16 mouse cellular contexts compared by ENCODE assay signal in genomic region chr5:128603693-128604092, GRCm38 (mm10). TPM values are rescaled to one million over a fixed set of nuclear protein-coding genes. Genes with fewer than 3 reads are reported as not detected.
DNase-seq lines count a peak whose midpoint lies in the region; ATAC-seq and TF ChIP-seq lines count a peak whose summit lies in the region.
"Had no signal": no experiment of that assay in that cellular context is flagged by ENCODE, and none has a peak within 500 bp of the region (broad histone marks: within the 10 kb centered on the region; RNA-seq: fewer than 3 reads in every experiment).

No protein-coding gene starts in this region.

- H3K4me1 ChIP-seq in neural tube, embryonic 11.5 days (ENCODE audit: control insufficient read depth, insufficient read depth, low read length): peaks cover 24% of the 10 kb centered on the region
- peaks cover 61% of the 10 kb centered on the region for H3K4me1 ChIP-seq in hindbrain, embryonic 13.5 days (replicated peaks)
- peaks cover 28% of the 10 kb centered on the region for H3K4me1 ChIP-seq in midbrain, embryonic 11.5 days (ENCODE audit: control insufficient read depth, insufficient read depth, low read length)
- no peaks in the 10 kb centered on the region for H3K4me1 ChIP-seq in stomach, postnatal 0 days (replicated peaks; ENCODE audit: control insufficient read depth, insufficient read depth)

- H3K27me3 ChIP-seq in neural tube, embryonic 11.5 days (ENCODE audit: control insufficient read depth, insufficient read depth, low read length): no peaks in the 10 kb centered on the region
- peaks cover 37% of the 10 kb centered on the region for H3K27me3 ChIP-seq in hindbrain, embryonic 13.5 days
- peaks cover 3% of the 10 kb centered on the region; the same call in 1 of the 2 replicates for H3K27me3 ChIP-seq in midbrain, embryonic 11.5 days (ENCODE audit: control insufficient read depth, insufficient read depth, low read length)
- H3K27me3 ChIP-seq in stomach, postnatal 0 days (ENCODE audit: control insufficient read depth, insufficient read depth, low read length): peaks cover 5% of the 10 kb centered on the region; the same call in 1 of the 2 replicates

- no peak for TF ChIP-seq EP300 in stomach, postnatal 0 days (optimal IDR thresholded peaks at IDR 0.05)

- WGBS in neural tube, embryonic 11.5 days: 13% methylated on average over 1 of the region's 1 CpGs
- whole genome bisulfite sequencing in hindbrain, embryonic 13.5 days: 33% methylated on average over 1 of the region's 1 CpGs
- 7% methylated on average over 1 of the region's 1 CpGs for WGBS in midbrain, embryonic 11.5 days
- 54% methylated on average over 1 of the region's 1 CpGs for WGBS in stomach, postnatal 0 days

- H3K9me3 ChIP-seq in neural tube, embryonic 11.5 days (ENCODE audit: control insufficient read depth, low read length): no peaks in the 10 kb centered on the region
- H3K9me3 ChIP-seq in hindbrain, embryonic 13.5 days: no peaks in the 10 kb centered on the region
- no peaks in the 10 kb centered on the region for H3K9me3 ChIP-seq in midbrain, embryonic 11.5 days (ENCODE audit: control insufficient read depth, low read length)
- H3K9me3 ChIP-seq in stomach, postnatal 0 days (ENCODE audit: control insufficient read depth, low read length): no peaks in the 10 kb centered on the region
- H3K9me3 ChIP-seq: heart, embryonic 10.5 days had no signal

- no peak overlapping the region for H3K27ac ChIP-seq in neural tube, embryonic 11.5 days (ENCODE audit: low read depth, low read length)
- no peak overlapping the region for H3K27ac ChIP-seq in hindbrain, embryonic 13.5 days
- H3K27ac ChIP-seq in midbrain, embryonic 11.5 days (ENCODE audit: low read depth, low read length): peak overlapping the region; percentile 7; the same call in 1 of the 2 replicates
- no peak overlapping the region for H3K27ac ChIP-seq in stomach, postnatal 0 days (replicated peaks)
- H3K27ac ChIP-seq: gastrocnemius, adult 2 months; heart, embryonic 10.5 days had no signal

- H3K4me3 ChIP-seq in neural tube, embryonic 11.5 days (ENCODE audit: low read depth, low read length): peak overlapping the region; percentile 70
- H3K4me3 ChIP-seq in hindbrain, embryonic 13.5 days: peak overlapping the region; percentile 68
- peak overlapping the region; percentile 86 for H3K4me3 ChIP-seq in midbrain, embryonic 11.5 days (ENCODE audit: low read depth, low read length)
- H3K4me3 ChIP-seq in stomach, postnatal 0 days (ENCODE audit: low read depth, low read length): 0 out of 2 replicates have a peak overlapping the region, but pooled peaks have one; percentile 1
- H3K4me3 ChIP-seq: gastrocnemius, adult 2 months; heart, embryonic 10.5 days had no signal

- no peak for TF ChIP-seq CTCF in stomach, postnatal 0 days (IDR thresholded peaks at IDR 0.05; ENCODE audit: low read depth)

- ATAC-seq in neural tube, embryonic 11.5 days (ENCODE audit: insufficient read depth, low FRiP score, low TSS enrichment): no peak
- no peak for ATAC-seq in hindbrain, embryonic 13.5 days (ENCODE audit: low FRiP score)
- no peak for ATAC-seq in midbrain, embryonic 11.5 days (ENCODE audit: low FRiP score)
- no peak for ATAC-seq in stomach, postnatal 0 days (ENCODE audit: low FRiP score, low TSS enrichment)

- no peak for DNase-seq in neural tube, embryonic 11.5 days (ENCODE audit: low spot score)
- DNase-seq in neural tube, embryonic 10.5 days (ENCODE audit: extremely low spot score, low spot score): no peak
- DNase-seq in midbrain, embryonic 11.5 days (ENCODE audit: low spot score, missing footprints): no peak
- no peak for DNase-seq in stomach, postnatal 0 days (ENCODE audit: low spot score)
- DNase-seq in gastrocnemius, postnatal 4 days (ENCODE audit: low spot score in 2 of 2): no peak
- no peak for DNase-seq in kidney, adult 11 months
- DNase-seq in testis, postnatal 10 days (ENCODE audit: low spot score): no peak
- DNase-seq: adrenal gland, adult 2 months; cerebellum, postnatal 25 days; gastrocnemius, adult 2 months; heart, postnatal 36 days; layer of hippocampus, adult 9-11 months; lung, embryonic 14.5 days had no signal

- peak overlapping the region; percentile 96 for H3K4me2 ChIP-seq in neural tube, embryonic 11.5 days (ENCODE audit: low read depth)
- H3K4me2 ChIP-seq in hindbrain, embryonic 13.5 days: peak overlapping the region; percentile 92
- H3K4me2 ChIP-seq in midbrain, embryonic 11.5 days: peak overlapping the region; percentile 69
- H3K4me2 ChIP-seq in stomach, postnatal 0 days (replicated peaks; ENCODE audit: low read depth): peak overlapping the region; percentile 89; the same call in 1 of the 2 replicates

- H3K9ac ChIP-seq in neural tube, embryonic 11.5 days (ENCODE audit: low read length): peak overlapping the region; percentile 86
- no peak overlapping the region for H3K9ac ChIP-seq in hindbrain, embryonic 13.5 days
- peak overlapping the region; percentile 95 for H3K9ac ChIP-seq in midbrain, embryonic 11.5 days (ENCODE audit: low read length)
- H3K9ac ChIP-seq in stomach, postnatal 0 days (ENCODE audit: low read length): no peak overlapping the region
- H3K9ac ChIP-seq: lung, embryonic 14.5 days had no signal

- no peaks in the 10 kb centered on the region for H3K36me3 ChIP-seq in neural tube, embryonic 11.5 days (ENCODE audit: control insufficient read depth, insufficient read depth, low read length)
- no peaks in the 10 kb centered on the region for H3K36me3 ChIP-seq in hindbrain, embryonic 13.5 days
- H3K36me3 ChIP-seq in midbrain, embryonic 11.5 days (ENCODE audit: control insufficient read depth, insufficient read depth, low read length): no peaks in the 10 kb centered on the region
- no peaks in the 10 kb centered on the region for H3K36me3 ChIP-seq in stomach, postnatal 0 days (ENCODE audit: control insufficient read depth, insufficient read depth, low read length)
- H3K36me3 ChIP-seq: heart, embryonic 10.5 days had no signal

RNA-seq across cellular contexts. Expression of gene Fzd10, which starts 3.0 kb away (rescaled TPM):
- 21.4 and 21.6 TPM in 2 replicates for polyA plus RNA-seq in neural tube, embryonic 11.5 days (2014; fragmentation: Nextera tagmentation; extraction: Ambion mirVana)
- 6.1 and 8.1 TPM in 2 replicates for polyA plus RNA-seq in hindbrain, embryonic 13.5 days (2015; fragmentation: Nextera tagmentation; extraction: Ambion mirVana)
- polyA plus RNA-seq in midbrain, embryonic 11.5 days (2014; fragmentation: Nextera tagmentation; extraction: Ambion mirVana): 22.4 and 25.6 TPM in 2 replicates
- 2.8 and 2.9 TPM in 2 replicates for polyA plus RNA-seq in stomach, postnatal 0 days (2015; fragmentation: Nextera tagmentation; extraction: Ambion mirVana)
- 10 to 100 TPM; 16.5 to 21.5 TPM for total RNA-seq in gastrocnemius, postnatal 4 days (2021)
- total RNA-seq: megakaryocyte-erythroid progenitor cell, adult 5-6 weeks had no signal

Comparison
In these comparisons a context has a peak if more than half of its experiments do, and no peak if none do; other contexts are left out.
1. H3K4me3 ChIP-seq: peak in every context shown above with its lines; median percentile 86 in midbrain, embryonic 11.5 days; 70 in neural tube, embryonic 11.5 days; 68 in hindbrain, embryonic 13.5 days; 1 in stomach, postnatal 0 days.
2. H3K9ac ChIP-seq: peak in neural tube, embryonic 11.5 days (single experiment) and midbrain, embryonic 11.5 days (single experiment); none in hindbrain, embryonic 13.5 days (single experiment) and stomach, postnatal 0 days (single experiment).
3. Peak in every context shown above with its lines, with median percentiles within 50 percentile points of each other: H3K4me2 ChIP-seq.